Mouse (Mus musculus) liver, embryonic 12.5 days (tissue): ENCODE measurements at regions not wholly inside any gene's neighbourhood (a gene's known extent, or its start where the extent isn't known, plus 50 kb on each side); places are given as distances from the start of the nearest gene placed in this dataset.
"Not testable (repeated sequence)": the region's sequence is repeated elsewhere in the genome, so short reads cannot be mapped to it uniquely, and the experiment has no call there.

Experiments
- ATAC-seq: fragments of 200-750 bp; cut with Nextera tagmentation; 2 replicates; pipeline ENCODE4 v1.8.0; 2017; ENCODE audit warnings: moderate number of reproducible peaks, mild to moderate bottlenecking, moderate library complexity
- H3K27ac ChIP-seq: fragments of 300-500 bp; sonication (generic); 2 replicates; pipeline ENCODE4 v1.5.1; 2016; ENCODE audit warnings: mild to moderate bottlenecking
- H3K27me3 ChIP-seq: fragments of 300-500 bp; sonication (generic); replicated peaks from 2 replicates; pipeline ENCODE4 v1.6.1; 2016; ENCODE audit warnings: mild to moderate bottlenecking, moderate library complexity
- H3K36me3 ChIP-seq: fragments of 300-500 bp; sonication (generic); 2 replicates; pipeline ENCODE4 v1.6.1; 2016; ENCODE audit warnings: mild to moderate bottlenecking, moderate library complexity
- H3K4me1 ChIP-seq: fragments of 300-500 bp; sonication (generic); 2 replicates; pipeline ENCODE4 v1.6.1; 2016
- H3K4me2 ChIP-seq: fragments of 300-500 bp; sonication (generic); 2 replicates; pipeline ENCODE4 v1.6.1; 2016; ENCODE audit warnings: mild to moderate bottlenecking, moderate library complexity
- H3K4me3 ChIP-seq: fragments of 300-500 bp; sonication (generic); 2 replicates; pipeline ENCODE4 v1.5.1; 2016; ENCODE audit warnings: mild to moderate bottlenecking, moderate library complexity
- H3K9ac ChIP-seq: fragments of 300-500 bp; sonication (generic); 2 replicates; pipeline ENCODE4 v1.6.1; 2016; ENCODE audit warnings: mild to moderate bottlenecking, moderate library complexity
- H3K9me3 ChIP-seq: fragments of 300-500 bp; sonication (generic); replicated peaks from 2 replicates; pipeline ENCODE4 v1.6.1; 2016; ENCODE audit warnings: mild to moderate bottlenecking, moderate library complexity
- WGBS: fragments of 180-500 bp; shearing (Covaris S2); methylation state at CpG from one replicate; pipeline ENCODE4 v1.1.7; 2016; ENCODE audit not compliant: insufficient replicate concordance; 5-methylcytosine and 5-hydroxymethylcytosine counted together

DNA sequence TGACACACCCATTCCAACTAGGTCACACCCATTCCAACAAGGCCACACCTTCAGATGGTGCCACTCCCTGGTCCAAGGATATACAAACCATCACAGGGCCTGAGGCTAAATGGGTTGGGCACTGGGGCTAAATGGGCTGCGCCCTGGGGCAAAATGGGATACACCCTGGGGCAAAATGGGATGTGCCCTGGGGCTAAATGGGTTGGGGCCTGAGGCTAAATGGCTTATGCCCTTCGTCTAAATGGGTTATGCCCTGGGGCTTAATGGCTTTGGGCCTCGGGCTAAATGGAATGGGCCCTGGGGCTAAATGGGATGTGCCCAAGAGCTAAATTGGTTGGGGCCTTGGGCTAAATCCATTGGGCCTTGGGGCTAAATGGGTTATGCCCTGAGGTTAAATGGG lies 261.5 kb downstream of the Samd9l start:
- not testable (repeated sequence) for H3K4me1 ChIP-seq, H3K27me3 ChIP-seq, H3K4me3 ChIP-seq, ATAC-seq, H3K9ac ChIP-seq, H3K36me3 ChIP-seq, H3K4me2 ChIP-seq, H3K27ac ChIP-seq
- peaks cover 37% of the 10 kb centered on the region for H3K9me3 ChIP-seq
- 66% methylated on average over 3 of the region's 3 CpGs for WGBS

DNA sequence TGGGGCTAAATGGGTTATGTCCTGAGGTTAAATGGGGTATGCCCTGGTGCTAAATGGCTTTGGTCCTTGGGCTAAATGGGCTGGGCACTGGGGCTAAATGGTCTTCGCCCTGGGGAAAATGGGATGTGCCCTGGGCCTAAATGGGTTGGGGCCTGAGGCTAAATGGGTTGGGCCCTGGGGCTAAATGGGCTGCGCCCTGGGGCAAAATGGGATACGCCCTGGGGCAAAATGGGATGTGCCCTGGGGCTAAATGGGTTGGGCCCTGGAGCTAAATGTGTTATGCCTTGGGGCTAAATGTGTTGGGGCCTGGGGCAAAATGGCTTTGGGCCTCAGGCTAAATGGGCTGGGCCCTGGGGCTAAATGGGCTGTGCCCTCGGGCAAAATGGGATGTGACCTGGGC lies 265.6 kb downstream of the Samd9l start:
- not testable (repeated sequence) for ATAC-seq, H3K9ac ChIP-seq, H3K27me3 ChIP-seq, H3K36me3 ChIP-seq, H3K4me3 ChIP-seq, H3K4me1 ChIP-seq, H3K27ac ChIP-seq, H3K4me2 ChIP-seq
- 68% methylated on average over 4 of the region's 4 CpGs for WGBS
- H3K9me3 ChIP-seq: peaks cover 30% of the 10 kb centered on the region

DNA sequence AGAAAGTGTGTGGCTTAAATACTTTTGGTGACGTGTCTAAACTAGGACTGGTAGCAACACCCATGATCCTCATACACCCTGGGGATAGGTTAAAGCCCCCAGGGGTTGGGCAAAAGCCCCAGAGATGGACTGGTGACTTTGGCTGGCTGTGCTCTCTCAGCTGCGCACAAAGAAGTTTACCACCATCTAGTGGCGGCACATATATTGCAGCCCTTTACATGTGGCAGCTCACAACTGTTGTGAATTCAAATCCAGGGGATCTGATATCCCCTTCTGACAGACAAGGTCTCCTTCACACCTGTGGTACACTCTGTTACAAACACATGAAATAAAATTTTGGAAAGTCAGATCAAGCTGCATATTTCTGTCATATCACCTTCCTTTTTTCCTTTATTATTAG lies 283.1 kb downstream of the Samd9l start:
- not testable (repeated sequence) for ATAC-seq, H3K4me2 ChIP-seq, H3K9ac ChIP-seq, H3K9me3 ChIP-seq, H3K4me1 ChIP-seq, H3K27ac ChIP-seq, H3K4me3 ChIP-seq, H3K36me3 ChIP-seq, H3K27me3 ChIP-seq
- 30% methylated on average over 1 of the region's 3 CpGs for WGBS
